Mouse (Mus musculus) common myeloid progenitor, adult 5-6 weeks (primary cell): ENCODE measurements at regions not wholly inside any gene's neighbourhood (a gene's known extent, or its start where the extent isn't known, plus 50 kb on each side); places are given as distances from the start of the nearest gene placed in this dataset.

ENCODE experiments used
- ATAC-seq: replicated peaks from 2 replicates; pipeline ENCODE4 v1.8.0; 2016; ENCODE audit warnings: low read depth, mild to moderate bottlenecking, moderate TSS enrichment, inconsistent platforms; ENCODE audit not compliant: poor library complexity, severe bottlenecking

DNA sequence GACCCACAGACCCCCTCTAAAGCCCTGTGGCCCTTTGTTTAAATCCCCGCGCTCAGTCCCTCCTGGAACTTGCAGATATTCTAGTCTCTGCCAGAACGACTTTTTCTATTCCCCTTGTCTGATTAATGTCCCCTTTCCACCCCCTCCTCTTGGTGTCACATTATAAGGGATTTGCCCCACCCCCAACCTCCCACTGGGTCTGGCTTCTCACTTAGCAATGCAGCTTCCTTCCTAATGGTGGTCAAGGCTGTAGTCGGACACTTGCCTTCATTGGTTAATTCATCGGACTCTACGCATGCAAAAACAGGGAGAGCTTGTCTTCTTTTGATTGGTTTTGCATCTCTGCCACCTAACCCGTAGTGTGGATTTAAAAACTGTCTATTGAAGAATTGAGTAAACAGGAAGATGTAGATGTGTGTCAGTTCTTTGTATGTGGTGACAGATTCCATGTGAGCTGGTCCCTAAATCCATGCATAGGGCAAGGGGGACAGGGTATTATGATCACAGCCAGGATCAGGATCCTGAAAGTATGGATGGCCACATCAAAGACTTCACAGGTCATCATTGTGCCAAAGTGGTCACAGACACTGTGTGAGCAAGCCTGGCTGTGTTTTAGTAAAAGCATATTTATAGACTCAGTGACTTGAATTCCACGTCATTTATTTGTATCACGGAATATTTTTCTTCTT lies 908.3 kb upstream of the Lrrc6 start:
- no peak for ATAC-seq

DNA sequence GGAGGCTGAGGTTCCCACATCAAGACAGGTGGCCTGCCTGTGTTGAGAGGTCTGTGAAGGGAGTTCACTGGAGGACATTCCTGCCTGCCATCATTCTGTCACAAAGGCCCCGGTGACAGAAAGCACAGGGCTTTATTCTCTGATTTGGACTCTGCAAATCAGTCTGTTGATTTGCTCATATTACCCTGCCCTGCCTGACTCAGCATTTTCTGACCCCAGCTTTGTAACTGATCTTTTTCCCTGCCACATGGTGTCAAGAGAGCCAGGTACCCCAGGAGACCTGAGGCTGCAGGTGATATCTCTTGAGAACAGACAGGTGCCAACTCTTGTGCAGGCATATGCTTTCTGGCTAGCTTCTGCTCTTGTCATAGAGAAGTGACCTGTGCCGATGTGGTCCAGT lies 906.5 kb upstream of the Lrrc6 start:
- no peak for ATAC-seq

DNA sequence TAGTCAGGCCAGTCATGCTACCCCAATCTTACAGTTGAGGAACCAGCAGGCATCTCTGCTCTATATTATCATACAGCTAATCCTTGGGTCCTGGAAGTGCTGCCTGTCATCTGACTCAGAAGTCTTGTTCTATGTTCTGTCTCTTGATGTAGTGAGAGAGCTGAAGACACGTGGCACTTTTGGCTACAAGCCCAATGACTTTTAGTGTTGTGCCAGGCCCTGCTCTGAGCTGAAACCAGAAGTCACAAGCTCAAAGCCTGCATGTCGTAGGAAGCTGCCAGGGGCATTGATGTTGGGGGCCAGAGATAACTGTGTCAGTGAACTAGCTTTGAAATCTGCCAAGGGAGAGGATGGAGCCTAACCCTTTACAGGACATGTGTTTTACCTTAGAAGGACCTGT lies 904.8 kb upstream of the Lrrc6 start:
- no peak for ATAC-seq

DNA sequence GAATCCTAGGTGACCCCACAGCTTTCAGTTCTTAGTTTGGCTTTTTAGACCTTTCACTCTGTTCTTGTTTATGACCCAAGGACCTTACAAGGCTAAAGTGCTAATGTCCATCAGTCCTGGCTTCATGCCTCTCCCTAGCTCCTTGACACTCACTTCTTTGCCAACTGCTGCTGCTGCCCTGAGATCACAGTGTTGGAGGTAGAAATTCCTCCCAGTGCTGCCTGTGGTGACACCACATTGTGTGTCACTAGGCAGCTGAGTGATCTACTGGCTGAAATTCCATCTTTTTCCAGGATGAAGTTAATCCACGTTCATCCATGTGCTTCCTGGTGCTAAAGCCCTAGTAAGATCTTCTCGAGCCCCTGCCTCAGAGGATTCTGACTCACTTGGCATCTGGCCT lies 904.3 kb upstream of the Lrrc6 start:
- ATAC-seq = no peak

DNA sequence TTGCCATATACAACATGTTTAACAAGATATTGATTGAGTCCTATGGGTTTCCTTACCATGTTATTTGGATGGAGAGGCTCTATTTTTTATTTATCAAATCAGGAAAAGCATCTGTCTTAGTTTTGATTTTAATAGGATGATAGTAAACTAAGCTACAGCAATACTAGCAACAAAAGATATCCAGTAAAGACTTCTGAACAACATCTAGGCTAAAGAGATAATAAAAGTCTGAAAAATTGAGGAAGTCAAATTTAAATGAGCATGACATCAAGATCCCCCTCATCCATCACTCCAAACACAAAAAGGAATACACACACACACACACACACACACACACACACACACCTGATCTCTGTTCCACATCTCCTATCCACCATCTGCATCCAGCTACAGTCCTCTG lies 901.6 kb upstream of the Lrrc6 start:
- no peak for ATAC-seq

DNA sequence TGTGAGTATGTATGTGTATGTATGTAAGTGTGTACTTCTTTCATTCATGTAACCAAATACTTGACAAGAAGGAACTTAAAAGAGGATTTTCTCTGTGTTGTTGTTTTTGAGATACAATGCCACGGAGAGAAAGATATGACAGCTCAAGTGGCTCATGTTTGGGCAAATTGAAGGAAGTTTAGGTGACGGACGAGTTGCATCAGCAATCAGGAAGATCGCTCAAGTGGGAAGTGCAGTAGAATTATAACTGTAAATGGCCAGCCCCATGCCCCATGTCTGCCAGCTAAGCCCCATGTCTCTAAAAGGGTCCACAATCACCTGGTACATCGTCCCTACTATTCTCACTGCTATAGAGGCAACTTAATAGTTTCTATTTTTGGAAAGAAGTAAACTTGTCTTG lies 896.6 kb upstream of the Lrrc6 start:
- no peak for ATAC-seq

DNA sequence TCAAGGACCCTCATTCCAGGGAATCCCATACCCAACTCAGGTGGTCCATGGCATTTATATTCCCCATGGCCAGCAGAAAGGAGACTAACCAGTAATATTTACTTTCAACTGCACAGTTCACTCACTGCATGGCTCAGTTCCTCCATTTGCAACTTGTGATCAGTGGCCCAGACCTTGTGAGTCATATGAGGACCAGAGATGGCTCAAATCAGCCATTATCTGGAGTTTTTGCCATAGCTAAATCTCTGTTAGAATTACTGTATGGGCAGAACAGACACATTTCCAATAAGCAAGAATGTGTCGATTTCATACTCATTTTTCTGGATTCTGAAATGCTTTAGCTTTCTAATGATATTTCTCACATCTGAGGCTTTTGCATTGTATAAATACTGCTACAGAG lies 894.4 kb upstream of the Lrrc6 start:
- ATAC-seq = no peak

DNA sequence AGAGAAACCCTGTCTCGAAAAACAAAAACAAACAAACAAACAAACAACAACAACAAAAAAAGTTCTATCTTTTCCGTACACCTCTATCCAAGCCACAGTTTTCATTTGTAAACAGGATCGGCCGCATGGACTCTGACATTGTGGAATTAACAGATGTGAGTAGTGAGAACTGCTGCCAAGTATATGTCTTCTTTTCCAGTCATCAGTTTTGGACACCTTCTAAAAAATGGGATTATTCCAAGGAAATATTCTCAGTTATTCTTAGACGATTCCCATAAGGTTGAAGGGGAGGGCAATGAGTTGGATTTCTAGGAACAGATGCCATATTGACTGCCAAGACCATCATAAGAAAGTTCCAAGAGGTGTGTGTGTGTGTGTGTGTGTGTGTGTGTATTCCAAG lies 891.2 kb upstream of the Lrrc6 start:
- no peak for ATAC-seq

DNA sequence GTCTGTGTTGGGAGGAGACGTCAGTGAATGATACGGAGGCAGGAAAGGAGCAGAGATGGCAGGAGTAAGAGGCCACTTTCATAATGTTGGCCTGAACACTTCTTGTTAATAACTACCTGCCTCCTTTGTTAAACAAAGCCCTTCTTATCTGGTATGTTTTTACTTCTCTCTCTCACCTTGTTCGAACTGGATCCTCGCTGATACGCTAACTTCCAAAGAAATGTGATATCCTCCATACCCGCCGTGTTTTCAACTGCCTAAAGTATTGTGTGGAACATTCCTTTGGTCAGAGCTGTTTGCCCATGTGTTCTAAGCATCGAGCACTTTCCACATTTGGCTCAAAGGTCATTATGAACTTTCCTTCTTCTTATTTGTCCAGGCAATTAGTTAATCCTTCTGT lies 887.8 kb upstream of the Lrrc6 start:
- no peak for ATAC-seq

DNA sequence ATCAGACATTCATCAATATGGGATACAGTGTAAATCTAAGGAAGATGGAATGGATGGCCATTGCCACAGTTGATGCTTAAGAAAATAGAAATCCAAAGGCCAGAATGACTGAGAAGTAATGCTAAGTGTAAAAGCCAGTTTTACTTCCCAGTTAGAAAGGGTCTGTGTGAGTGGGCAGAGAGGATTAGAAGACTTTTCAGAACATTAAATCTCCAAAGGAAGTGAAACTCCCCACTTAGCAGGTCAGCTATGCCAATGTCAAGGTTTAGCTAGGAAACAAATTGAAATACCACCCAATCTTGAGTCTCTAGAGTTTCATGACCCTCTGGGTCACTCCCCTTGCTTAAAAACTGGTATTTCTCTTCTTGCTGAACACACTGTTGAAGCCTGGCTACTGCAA lies 886.2 kb upstream of the Lrrc6 start:
- peak; percentile 63; the same call in 1 of the 2 replicates for ATAC-seq

DNA sequence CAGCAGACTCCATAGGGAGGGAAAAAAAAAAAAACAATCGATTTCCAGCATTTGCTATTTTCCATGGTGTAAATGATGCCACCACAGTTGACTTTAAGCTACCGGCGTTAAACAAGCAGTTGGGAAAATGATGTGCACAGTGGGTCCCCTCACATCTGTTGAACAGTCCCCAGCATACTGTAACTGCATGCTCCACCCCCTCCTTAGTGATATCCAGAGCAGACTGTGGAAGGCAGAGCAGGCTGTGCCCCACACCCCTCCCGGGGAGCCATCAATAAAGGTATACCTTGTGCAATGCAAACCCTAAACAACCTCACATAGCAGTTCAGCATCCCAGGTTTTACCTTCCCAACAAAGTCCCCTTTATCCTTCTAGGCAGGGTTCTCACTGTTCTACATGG lies 872.9 kb upstream of the Lrrc6 start:
- ATAC-seq = no peak

DNA sequence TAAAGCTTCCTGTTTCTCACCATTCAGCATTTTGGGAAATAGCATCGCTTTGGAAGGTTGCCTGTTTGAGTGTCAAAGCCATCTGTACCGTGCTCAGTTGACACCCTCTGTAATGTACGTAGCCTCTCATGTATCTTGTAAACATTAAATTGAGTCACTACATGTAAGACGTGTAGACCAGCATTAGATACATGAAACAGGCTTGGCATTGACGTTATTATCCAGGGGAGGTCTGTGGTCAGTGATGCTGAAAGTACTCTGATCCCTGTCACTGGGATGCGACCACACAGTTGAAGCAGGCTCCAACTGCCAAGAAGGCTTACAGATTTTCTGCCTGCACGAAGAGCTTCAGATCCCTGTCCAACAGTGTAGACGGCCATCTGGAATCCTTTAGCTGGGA lies 872.3 kb upstream of the Lrrc6 start:
- ATAC-seq = no peak

DNA sequence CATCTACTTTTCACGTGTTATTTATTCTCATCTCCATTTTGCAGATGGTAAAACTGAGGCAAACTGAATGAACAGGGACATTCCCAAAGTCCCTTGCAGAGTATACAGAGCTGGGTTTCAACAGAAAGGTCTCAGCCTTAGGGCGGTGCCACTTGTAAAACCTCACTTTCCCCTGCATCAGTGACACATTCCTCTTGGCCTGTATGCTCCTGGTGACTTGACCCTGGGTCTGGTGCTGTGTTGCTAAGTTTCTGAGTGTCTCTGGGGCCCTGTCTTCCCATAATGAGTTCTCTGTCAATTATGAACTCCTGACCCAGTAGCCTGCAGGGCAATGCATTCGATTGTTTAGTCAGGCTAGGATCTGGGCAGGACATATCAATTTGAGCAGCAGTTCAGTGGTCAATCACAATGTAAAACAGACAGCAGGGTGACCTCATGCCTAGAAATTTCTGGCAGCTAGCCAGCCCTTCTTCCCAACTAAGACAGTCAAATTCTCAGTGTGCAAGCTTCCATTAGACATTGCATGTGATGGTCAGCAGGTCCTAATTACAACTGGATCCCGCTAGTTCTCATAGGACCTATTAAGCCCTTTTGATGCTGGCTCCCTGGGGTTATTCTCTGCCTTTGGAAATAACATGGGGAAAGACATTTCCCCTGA lies 863.5 kb upstream of the Lrrc6 start:
- ATAC-seq = no peak

DNA sequence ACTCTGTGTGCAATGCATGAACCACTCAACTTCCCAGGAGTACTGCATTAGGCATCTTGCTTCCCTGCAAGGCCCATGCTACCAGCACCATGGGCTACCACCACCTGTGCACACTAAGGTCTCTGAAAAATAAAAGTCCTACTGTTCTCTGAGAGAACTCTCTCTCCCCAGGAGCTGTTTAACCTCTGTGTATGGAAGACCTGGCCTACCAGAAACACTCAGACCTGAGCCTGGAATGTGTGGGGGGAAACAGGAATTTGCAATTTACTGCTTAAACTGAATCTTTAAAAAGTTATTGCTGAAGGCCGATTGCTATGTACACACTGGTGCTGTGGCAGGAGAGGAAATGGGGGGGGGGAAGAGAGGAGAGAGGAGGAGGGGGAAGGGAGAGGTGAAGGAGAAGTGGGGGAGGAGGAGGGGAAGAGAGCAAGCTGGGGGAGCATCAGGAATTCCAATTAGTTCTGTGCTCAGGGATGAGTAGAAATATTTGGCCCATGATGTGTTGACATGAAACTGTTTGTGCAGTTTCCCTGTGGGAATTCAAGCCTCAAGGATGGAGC lies 860.4 kb upstream of the Lrrc6 start:
- ATAC-seq = no peak

DNA sequence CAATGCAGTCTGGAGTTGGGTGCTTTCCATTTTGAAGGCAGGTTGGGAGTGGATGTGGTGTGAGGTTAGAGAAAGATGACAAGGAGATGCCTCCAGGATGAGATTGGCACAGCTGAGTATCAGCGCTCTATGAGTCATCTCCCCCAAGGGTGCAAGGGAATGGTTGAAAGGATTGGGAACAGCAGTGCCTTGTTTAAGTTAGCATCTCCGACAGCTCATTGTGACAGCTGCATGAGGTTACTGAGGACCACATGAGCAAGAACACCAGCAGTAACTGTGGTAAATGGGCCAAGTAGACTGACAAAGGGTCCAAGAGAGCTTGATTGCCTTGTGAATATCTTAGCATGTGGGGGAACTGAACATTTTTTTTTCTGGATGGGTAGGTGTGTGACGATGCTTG lies 857.2 kb upstream of the Lrrc6 start:
- no peak for ATAC-seq

DNA sequence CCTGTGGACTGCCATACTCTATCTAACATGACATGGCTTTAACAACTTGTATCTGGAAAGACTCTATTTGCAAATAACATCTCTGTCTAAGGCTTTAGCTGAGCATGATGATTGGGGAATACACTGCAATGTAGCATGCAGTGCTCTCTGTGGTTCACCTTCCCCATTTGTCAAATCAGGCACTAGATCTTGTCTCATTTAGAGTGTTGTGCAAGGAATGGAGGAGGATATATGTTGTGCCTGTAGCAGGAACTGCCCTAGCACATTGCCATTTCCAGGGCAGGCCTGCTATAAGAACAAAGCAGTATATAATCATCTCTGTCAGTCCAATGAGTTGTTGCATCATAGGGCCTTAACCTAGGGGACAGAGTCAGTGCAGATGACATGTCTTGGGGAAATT lies 854.6 kb upstream of the Lrrc6 start:
- no peak for ATAC-seq

DNA sequence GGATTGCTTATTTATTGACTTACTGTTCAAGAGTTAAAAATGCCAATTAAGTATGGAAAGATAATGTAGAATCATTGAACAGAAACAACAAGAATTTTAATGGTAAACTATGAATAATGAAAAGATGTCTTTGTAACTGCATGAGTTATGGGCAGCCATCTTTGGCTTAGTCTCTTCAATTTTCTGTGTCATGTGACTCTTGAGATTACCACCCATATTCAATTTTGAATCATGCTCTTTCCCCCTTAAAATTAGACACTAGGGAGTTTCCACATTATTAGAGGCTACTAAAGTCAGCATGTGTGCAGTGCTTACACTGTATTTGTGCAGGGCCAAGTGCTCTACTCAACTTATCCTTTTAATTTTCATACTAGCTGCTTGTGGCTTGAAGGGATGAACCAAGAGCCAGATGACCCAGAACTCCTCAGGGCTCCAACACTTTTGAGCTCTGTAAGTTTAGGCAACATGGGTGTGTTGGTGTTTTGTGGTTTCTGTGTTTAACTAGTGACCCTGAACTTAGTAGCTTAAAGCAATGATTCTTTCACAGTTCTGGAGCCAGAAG lies 854.0 kb upstream of the Lrrc6 start:
- ATAC-seq = no peak

DNA sequence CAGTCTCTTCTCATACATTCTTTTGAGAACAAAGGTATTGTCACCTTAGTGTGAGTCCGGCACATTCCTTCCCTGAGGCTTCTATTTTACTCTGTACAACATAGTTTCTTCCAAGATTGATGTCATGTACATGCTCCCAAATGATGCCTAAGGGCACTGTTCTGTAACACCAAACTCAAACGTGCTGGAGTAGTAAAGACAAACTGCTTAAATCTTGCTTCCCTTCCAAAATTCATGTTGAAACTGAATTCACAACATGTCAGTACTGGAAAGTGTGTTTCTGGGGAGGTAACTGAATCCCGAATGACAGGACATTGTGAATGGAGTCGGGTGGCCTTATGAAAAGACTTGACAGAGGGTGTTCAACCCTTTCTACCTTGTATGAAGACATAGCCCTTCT lies 848.8 kb upstream of the Lrrc6 start:
- ATAC-seq = no peak

DNA sequence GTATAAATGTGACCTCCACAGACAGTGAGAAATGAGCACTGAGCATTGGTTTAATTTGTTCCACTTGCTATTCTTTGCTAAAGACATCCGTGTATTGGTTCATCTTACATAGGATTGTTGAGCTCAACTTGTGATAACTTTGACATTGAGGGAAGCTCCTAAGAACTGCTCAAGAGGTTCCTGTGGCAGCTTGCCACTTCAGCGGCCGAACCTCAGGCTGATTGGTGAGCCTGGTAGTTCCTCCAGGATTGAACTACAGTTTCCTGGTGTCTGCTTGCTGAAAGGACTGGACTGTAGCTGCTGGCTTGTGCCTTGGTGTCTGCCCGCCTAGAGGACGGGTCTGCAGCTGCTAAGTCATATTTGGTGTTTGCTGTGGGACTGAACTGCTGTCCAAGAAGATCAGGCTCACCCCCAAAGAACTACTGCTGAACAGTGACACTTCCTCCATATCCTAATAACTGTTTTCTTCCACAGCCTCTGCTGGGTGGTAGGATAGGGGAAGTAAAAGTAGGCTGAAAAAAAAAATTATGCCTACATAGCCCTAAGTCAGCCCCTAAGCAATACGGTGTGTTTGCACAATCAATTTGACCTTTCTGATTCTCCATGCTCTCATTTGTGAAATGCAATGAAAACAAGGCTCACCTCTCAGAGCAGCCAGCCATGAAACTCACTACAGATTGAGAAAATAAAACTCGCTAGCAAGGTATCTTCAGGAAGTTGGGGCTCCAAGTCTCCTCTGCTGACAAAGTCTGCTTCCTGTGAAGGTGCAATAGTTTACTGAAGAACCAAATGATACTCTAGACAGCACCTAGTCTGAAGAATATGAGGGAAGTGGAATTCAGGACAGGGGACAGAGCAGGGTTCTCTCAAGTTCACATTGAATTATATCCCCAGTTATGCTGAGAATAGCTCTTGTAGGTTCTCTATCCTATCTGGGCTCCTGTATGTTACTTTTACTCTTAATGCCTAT lies 844.8 kb upstream of the Lrrc6 start:
- ATAC-seq = peak; percentile 97

DNA sequence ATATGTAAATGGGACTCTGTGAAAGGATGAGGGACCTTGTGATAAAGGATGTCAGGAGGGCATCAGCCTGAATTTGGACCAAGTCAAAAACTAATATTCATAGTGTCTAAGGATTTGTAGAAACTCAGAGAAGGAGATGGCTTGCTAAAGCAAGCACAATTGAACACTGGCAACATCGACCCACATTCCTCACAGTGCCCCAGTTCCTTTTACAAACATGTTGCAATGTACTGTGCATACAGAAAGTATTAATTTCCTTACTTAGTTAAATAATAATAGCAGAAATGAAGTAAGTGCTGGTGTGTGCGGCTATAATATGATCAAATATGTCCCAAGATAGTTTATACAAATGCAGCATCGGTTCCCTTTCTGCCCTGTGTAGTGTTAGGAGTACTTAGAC lies 841.3 kb upstream of the Lrrc6 start:
- ATAC-seq = no peak

DNA sequence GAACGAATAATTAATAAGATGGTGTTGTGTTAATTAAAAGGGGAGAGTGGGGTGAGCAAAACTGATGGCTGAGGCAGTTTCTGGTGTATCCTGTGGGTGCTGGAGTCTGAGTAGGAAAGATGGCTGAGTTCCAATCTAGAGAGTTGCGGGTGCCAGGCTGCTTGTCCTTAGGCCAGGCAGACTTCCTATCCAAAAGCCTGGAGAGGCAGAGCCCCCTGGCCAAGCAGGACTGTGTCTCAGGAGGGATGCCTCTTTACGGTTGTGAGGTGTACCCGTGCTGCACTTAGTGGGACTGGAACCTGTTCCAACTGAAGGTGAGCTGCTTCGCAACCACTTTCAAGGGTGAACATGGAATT lies 836.3 kb upstream of the Lrrc6 start:
- ATAC-seq = no peak
